Mouse (Mus musculus) fat pad, adult 2 months (tissue): ENCODE measurements at regions not wholly inside any gene's neighbourhood (a gene's known extent, or its start where the extent isn't known, plus 50 kb on each side); places are given as distances from the start of the nearest gene placed in this dataset.

ENCODE experiments used
- DNase-seq: peaks from one replicate; pipeline ENCODE4 v3.0.0-alpha.2; 2011; ENCODE audit warnings: low read depth, low spot score; ENCODE audit errors: extremely low read depth

DNA sequence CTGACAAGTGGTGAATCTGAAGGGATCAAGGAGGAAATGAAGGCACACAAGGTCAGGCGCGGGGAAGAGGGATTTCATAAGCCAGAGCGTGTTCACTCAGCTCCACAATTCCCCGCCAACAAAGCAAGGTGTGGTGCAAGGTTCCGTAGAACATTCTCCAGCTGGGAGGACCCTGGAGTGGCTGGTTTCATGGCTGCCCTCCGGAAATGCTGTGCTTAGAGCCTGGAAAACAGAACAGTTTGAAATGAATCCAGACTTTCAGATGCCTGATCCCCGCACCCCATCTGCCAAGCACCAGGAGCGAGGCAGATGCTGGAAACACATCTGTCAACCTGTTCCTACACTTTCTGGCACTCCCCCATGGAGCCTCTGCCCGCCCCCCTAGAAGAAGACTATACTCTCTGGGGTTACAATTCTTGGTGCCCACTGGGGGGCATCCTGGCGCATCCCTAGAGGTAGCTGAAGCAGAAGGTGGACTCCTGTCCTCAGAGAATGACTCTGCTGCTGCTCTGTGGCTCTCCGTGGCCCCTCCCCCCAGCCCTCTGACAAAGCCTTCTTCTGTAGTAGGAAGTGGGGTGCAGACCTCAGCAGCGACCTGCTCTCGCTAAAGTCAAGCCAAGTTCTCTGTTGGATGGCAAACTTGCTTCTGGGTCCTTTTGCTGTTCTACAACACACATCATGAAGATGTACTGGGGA, 54.5 kb upstream of the Mafb start:
- peak; percentile 18 for DNase-seq

- no peak for DNase-seq
Observed at GRCm38 (mm10) chr2:160424491-160424890, 57.6 kb upstream of the Mafb start.

DNA sequence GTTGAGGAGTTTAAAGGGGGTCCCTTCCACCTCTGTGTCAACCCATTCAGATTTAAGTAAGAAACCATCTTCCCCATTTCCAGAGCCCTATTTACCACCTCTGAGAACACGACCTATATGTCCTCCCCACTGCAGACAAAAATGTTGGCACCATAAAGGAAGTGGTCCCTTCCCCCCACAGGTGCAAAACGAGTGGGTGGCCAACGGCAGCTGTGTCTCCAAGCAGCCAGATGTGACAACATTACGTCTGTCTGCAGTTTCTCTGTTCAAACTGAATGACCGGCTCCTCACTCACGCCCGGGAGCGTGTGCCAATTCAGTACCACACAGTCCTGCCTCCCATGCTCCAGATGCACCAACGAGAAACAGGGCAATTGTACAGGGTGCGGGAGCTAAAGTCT, 60.6 kb upstream of the Mafb start:
- no peak for DNase-seq

DNA sequence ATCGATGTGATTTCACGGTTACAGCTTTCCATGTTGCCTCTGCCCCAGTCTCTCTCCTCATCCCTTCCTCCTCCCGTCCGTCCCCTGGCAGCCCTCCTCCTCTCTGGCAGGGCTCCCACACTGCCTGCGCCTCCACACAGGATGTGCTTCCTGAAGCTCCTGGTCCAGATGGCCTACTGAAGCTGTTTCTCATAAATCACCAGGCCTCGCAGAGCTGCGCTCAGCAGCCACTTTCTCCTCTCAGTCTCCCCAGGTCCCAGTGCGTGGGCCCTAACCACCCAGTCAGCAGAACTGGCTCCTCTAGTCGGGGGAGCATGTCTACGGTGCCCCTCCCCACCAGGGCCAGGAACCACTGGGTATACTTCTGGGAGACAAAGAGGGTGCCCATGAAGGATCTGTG, 66.4 kb upstream of the Mafb start:
- no peak for DNase-seq

DNA sequence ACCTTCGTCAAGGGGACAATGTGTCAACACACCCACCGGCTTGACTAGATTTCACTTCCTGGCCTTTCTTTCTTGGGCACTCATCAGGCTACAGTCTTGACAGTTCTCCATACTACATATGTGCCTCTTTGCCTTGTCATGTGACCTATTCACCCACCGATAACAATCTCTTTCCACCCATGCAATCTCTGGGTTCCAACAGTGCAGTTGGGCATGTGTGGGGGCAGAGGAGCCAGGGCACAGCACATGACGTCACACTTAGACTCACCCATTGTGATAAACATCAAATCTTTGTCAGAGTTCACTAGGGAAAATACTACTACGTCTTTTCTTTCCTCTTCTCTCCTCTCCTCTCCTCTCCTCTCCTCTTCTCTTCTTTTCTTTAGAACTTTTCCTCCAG, 67.8 kb upstream of the Mafb start:
- no peak for DNase-seq

GRCm38 (mm10) chr2:160435622-160436021, 68.8 kb upstream of the Mafb start:
- no peak for DNase-seq

- no peak for DNase-seq
Observed at GRCm38 (mm10) chr2:160439028-160439427, 72.2 kb upstream of the Mafb start.

- no peak for DNase-seq
Observed at GRCm38 (mm10) chr2:160440236-160440635, 73.4 kb upstream of the Mafb start.

GRCm38 (mm10) chr2:160451057-160451456, 84.2 kb upstream of the Mafb start:
- no peak for DNase-seq

DNA sequence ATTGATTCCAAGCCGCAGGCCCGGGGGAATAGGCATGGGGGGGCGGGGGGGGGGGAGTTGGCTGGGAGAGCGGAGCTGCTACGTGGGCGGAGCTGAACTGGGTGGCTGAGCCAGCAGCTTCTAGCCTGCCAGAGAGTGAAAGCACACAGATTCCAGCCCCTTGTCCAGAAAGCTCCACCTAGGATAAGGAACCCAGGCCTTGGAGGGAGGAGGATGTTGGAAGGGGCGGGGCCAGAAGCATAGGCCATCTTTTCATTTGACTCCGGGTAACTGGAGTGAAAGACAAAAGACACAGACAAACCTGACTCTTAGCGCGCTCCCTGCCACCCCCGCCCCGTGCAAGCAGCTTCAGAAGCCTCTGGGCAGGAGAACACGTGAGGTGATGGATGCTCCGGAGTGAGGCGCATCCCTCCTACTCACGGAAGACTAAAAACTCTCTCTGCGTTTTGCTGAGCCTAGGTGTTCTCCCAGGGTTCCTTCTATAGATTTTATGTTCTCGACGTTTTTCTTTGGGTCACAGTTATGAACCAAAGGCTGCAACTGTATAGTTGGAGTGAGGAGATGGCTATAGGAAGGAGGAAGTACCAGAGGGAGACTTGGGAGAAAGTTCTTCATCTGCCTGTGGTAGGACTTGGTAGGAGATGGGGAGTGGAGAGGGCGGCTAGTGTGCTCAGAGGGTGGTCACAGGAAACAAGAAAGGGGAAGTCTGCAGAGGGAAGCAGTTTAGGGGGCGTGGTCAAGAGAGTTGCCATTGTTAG, 84.8 kb upstream of the Mafb start:
- DNase-seq: peak; percentile 5

DNA sequence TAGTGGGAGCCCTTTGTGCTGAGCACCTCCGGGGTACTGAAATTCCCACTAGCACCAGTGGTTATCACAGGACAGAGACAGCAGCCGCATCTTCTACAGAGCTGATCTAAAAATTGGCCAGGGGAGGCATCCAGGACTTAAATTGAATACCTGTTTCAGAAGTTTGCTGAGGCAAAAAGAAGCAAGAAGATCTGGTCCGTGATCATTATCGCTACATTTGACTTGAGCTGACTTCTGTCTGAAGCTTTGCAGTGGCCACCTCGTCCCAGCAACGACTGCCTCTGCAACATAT, 85.3 kb upstream of the Mafb start:
- DNase-seq: no peak

DNA sequence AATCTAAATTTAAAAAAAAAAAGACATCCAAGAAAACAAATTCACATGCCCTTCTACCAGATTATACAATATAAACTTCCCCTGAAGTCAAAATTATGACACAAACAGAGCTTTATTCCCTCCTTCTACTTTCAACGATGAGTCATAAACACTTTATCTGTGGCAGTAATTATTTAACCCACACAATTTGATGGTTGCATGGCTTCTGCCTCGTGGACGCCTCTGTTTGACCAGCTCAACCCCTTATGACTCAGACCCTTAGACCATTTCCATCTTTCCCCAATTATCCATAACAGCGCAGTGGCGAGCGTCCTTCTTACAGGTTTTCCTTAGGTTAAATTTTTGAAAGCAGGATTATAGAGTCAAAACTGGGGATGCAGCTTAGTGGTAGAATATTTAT, 85.9 kb upstream of the Mafb start:
- DNase-seq: no peak

DNA sequence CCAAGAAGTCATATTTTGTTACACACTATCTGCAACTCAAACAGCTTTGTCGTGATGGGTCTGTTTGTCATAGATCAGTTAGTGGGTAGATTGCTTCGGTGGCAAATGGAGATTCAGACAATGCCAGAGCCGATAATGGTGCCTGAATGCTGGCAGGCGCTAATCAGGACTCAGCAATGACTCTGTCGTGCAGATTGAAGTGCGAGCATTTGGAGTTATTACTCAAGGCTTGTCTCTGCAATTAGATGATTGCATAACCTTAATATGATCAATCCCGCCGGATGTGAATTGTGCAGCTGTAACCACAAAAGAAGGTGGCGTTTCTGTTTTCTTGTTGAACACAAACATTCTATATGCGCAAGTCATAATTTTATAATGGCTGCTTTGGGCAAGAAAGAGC, 88.8 kb upstream of the Mafb start:
- DNase-seq: no peak

DNA sequence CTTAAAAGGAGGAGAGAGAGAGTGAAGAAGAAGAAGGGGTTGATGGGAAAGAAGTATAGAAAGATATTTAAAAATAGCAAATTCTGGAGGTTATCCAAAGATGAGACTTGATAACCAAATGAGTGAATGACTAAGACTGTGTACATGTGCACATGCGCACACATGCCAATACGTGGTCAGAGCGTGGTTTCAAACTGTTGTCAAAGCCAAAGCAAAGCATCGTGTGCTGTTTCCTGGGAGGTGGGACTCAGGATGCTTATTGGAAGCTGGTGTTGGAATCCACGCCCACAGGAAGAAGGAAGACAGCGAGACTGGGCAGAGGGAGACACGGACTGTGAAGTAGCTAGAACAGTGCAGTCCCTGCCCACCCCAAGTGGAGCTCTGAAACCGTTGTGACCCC, 89.8 kb upstream of the Mafb start:
- DNase-seq: no peak

DNA sequence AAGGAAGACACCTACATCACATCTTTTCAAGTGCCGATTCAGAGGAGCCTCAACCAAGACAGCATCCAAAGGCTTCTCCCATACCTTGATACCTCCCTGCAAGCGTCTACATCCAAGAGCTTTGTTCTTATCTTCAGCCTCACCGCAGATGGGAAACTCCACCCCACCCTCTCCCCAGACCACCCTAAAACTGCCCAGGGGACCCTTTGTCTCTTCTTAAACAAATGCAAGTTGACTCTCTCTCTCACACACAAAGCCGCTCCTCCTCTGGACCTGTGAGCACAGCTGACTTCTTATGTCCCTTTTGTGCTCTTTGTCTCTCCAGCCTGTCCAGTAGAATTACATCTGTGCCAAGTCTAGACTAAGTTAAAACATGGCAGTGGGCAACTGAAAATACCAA, 104.7 kb upstream of the Mafb start:
- DNase-seq: no peak

DNA sequence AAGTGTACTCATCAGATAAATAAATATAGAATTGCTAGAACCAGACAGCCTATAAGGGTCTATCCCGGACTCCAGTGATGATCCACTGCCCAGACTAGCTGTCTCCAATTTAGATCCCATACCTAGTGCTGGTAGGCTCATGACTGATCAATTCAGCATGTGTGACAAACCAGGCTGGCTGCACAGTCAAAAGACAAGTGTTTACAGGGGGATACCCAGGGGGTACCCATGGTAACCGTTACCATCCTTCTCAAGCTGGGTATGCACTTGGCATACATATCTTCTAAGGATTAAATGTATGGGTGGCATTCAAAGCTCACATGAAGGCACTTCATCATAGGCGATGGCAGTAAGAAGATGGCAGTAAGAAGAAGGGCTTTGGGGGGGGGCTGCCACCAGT, 109.3 kb upstream of the Mafb start:
- DNase-seq: no peak

GRCm38 (mm10) chr2:160479240-160479639, 112.4 kb upstream of the Mafb start:
- no peak for DNase-seq

GRCm38 (mm10) chr2:160485097-160485496, 118.2 kb upstream of the Mafb start:
- no peak for DNase-seq

DNA sequence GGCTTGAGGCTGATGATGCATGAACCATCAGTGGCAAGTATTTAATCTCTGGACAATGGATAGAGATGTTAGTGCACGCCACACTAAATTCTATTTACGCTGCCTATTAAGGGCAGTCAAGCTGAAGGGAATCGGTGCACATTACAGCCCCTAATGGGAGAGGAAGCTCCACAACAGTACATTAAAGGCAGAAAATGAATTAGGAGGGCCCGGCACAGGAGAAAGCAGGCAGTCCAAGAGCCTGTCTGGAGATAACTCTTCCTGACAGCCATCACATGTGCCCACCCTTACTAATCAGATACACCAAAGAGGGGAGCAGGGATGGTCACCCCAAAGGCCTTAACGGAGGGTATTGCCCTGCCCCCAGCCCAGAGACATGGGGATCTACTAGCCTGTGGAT, 118.7 kb upstream of the Mafb start:
- DNase-seq: no peak

DNA sequence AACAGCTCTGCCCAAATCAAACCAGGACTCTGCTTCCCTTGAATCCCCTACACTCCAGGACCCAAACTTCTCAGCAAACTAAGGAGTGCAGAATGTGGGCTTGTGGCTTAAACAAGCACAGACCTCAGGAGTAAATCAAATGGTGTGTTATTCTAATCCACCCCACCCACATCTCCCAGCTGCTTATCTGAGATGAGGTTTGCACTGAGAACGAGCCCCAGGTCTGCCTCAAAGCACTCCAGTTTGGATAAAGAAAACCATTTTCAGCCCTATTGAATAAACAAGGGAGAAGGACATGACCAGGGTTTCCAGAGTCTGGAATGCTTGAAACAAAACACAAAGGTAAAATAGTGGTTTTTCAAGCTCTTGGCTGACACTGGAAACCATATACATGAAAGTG, 132.9 kb upstream of the Mafb start:
- DNase-seq: no peak

GRCm38 (mm10) chr2:160502901-160503300, 136.0 kb upstream of the Mafb start:
- DNase-seq: no peak

DNA sequence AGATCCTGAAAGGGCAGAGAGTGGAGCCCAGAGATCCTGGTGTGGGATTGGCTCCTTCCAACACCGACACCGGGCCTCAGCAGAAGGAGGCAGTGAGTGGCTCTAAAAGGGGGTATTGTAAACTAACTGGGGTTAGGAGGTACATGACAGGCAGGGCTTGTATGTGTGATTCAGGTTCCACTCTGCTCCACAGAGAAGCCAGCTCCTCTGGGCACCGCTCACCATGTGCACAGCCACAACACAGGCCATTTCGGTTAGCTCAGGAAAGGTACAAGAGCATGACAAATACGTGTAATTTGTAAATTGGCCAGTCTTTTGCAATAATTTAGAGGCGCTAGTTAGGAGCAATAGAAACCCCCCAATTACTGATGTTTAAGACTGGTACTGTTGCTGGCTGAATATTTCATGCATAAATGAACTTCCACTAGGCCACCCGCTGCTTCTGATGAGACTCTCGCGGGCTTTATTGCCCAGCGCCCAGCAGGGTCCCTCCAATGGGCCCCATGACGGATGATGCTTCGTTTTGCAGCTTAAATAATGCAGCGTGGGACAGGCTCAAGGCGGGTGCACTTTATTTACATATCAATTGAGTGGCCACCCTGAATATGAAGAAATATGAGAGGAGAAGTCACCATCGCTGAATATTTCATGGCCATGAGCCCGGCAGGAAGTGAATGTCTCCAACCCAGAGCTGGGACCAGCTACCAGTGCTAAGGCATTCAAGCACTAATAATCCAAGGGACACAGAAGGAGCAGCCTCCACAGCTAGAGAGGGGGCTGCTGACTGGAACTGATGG, 136.9 kb upstream of the Mafb start:
- DNase-seq: no peak

DNA sequence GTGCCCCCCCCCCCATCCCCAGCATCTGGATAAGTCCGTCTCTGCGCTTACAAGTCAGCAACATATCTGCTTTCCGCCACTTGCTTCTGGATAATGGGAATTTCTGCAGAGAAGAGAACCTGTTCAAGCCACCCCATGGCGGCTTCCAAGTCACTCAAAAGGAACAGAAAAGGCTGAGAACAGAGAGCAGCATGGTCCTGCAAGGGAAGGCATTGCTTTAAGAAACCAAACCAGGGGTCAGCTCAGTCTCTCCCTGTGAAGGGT, 137.5 kb upstream of the Mafb start:
- no peak for DNase-seq
